Mouse (Mus musculus) small intestine, adult 2 months (tissue): ENCODE results near the gene Pde6h.

ENCODE experiments used
- CTCF ChIP-seq: fragments of 200-500 bp; IDR thresholded peaks from 2 replicates; pipeline ENCODE4 v1.5.1; 2012; ENCODE audit warnings: low read depth, mild to moderate bottlenecking, control low read depth, inconsistent platforms, low read length, moderate library complexity, mixed read lengths; ENCODE audit not compliant: insufficient replicate concordance, insufficient read length; ENCODE audit errors: extremely low read depth
- POLR2A ChIP-seq: fragments of 200-500 bp; IDR thresholded peaks from 2 replicates; pipeline ENCODE4 v1.6.1; 2012; ENCODE audit warnings: low read depth, mild to moderate bottlenecking, control low read depth, inconsistent platforms, low read length, moderate library complexity

DNA sequence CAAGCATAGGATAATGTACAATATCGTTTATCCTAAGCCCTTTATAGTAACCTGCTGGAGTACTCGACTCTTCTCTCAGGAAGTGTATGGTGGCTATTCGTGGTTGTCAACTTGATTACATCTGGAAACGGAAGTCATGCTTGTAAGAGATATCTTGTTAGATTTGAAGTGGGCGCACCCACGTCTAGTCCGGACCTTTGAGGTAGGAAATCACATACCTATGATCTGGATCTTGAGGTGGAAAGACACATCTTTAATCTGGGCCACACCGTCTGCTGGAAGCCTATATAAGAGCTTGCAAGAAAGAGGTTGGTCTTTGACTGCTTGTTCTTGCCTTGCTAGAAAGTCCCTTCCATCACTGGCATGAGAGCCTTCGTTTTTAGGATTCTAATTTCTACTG, 21.1 kb upstream of the Pde6h start:
- TF ChIP-seq CTCF (no peak), POLR2A (no peak)
